Mouse (Mus musculus): ENCODE results near the gene Tns2. TPM values are rescaled to one million over a fixed set of nuclear protein-coding genes. Genes with fewer than 3 reads are reported as not detected.

Gene Tns2
- polyA plus RNA-seq, 1 experiment from 2014 or later, result 54.5 TPM

GRCm38 (mm10) chr15:102114651-102115260 is 14.5 kb downstream of the Tns2 start:
- no peak overlapping the region for H3K4me3 ChIP-seq
- H3K27ac ChIP-seq, result no peak overlapping the region
- ATAC-seq (ENCODE audit: borderline replicate concordance, extremely low read depth, low FRiP score, low TSS enrichment), result no peak
- peaks cover 29% of the 10 kb centered on the region for H3K4me1 ChIP-seq
- peaks cover 91% of the 10 kb centered on the region for H3K36me3 ChIP-seq
- H3K9me3 ChIP-seq, result no peaks in the 10 kb centered on the region
- H3K4me2 ChIP-seq, result no peak overlapping the region
- no peak overlapping the region for H3K9ac ChIP-seq
- no peaks in the 10 kb centered on the region for H3K27me3 ChIP-seq
- WGBS, result 80% methylated on average over 7 of the region's 7 CpGs

- WGBS, result 74% methylated on average over 9 of the region's 9 CpGs
- H3K36me3 ChIP-seq, result peaks cover 81% of the 10 kb centered on the region
- peak overlapping the region; percentile 32 for H3K27ac ChIP-seq
- peaks cover 29% of the 10 kb centered on the region for H3K4me1 ChIP-seq
- H3K9ac ChIP-seq, result no peak overlapping the region
- no peaks in the 10 kb centered on the region for H3K9me3 ChIP-seq
- no peak for ATAC-seq (ENCODE audit: borderline replicate concordance, extremely low read depth, low FRiP score, low TSS enrichment)
- no peak overlapping the region for H3K4me3 ChIP-seq
- no peaks in the 10 kb centered on the region for H3K27me3 ChIP-seq
- H3K4me2 ChIP-seq, result no peak overlapping the region
These were observed 15.6 kb downstream of the Tns2 start for GRCm38 (mm10) chr15:102115731-102116231.

GRCm38 (mm10) chr15:102116753-102117415 is 16.7 kb downstream of the Tns2 start:
- Histone ChIP-seq H3K4me1 (peaks cover 29% of the 10 kb centered on the region), H3K4me2 (no peak overlapping the region), H3K27me3 (no peaks in the 10 kb centered on the region), H3K9me3 (no peaks in the 10 kb centered on the region), H3K4me3 (no peak overlapping the region), H3K27ac (peak overlapping the region; percentile 32), H3K36me3 (peaks cover 71% of the 10 kb centered on the region), H3K9ac (no peak overlapping the region)
- peak; percentile 28; the same call in 1 of the 2 replicates for ATAC-seq (ENCODE audit: borderline replicate concordance, extremely low read depth, low FRiP score, low TSS enrichment)
- 62% methylated on average over 11 of the region's 11 CpGs for WGBS

- Histone ChIP-seq H3K9ac (no peak overlapping the region), H3K4me1 (peaks cover 29% of the 10 kb centered on the region), H3K27ac (peak overlapping the region; percentile 32), H3K36me3 (peaks cover 68% of the 10 kb centered on the region), H3K4me3 (no peak overlapping the region), H3K27me3 (no peaks in the 10 kb centered on the region), H3K4me2 (no peak overlapping the region), H3K9me3 (no peaks in the 10 kb centered on the region)
- WGBS, result 64% methylated on average over 19 of the region's 19 CpGs
- peak; percentile 31; the same call in 1 of the 2 replicates for ATAC-seq (ENCODE audit: borderline replicate concordance, extremely low read depth, low FRiP score, low TSS enrichment)
These were observed 17.5 kb downstream of the Tns2 start for GRCm38 (mm10) chr15:102117461-102118443.

- no peaks in the 10 kb centered on the region for H3K9me3 ChIP-seq
- peaks cover 29% of the 10 kb centered on the region for H3K4me1 ChIP-seq
- H3K36me3 ChIP-seq, result peaks cover 61% of the 10 kb centered on the region
- H3K27ac ChIP-seq, result no peak overlapping the region
- WGBS, result 86% methylated on average over 4 of the region's 4 CpGs
- H3K27me3 ChIP-seq, result no peaks in the 10 kb centered on the region
- no peak overlapping the region for H3K4me3 ChIP-seq
- H3K4me2 ChIP-seq, result no peak overlapping the region
- ATAC-seq (ENCODE audit: borderline replicate concordance, extremely low read depth, low FRiP score, low TSS enrichment), result no peak
- no peak overlapping the region for H3K9ac ChIP-seq
These were observed 18.4 kb downstream of the Tns2 start for GRCm38 (mm10) chr15:102118591-102118990.

GRCm38 (mm10) chr15:102119121-102119830 is 19.1 kb downstream of the Tns2 start:
- ATAC-seq (ENCODE audit: borderline replicate concordance, extremely low read depth, low FRiP score, low TSS enrichment), result no peak
- peaks cover 55% of the 10 kb centered on the region for H3K36me3 ChIP-seq
- 70% methylated on average over 8 of the region's 8 CpGs for WGBS

GRCm38 (mm10) chr15:102119831-102120170 is 19.6 kb downstream of the Tns2 start:
- H3K4me2 ChIP-seq, result no peak overlapping the region
- H3K36me3 ChIP-seq, result peaks cover 50% of the 10 kb centered on the region
- H3K4me1 ChIP-seq, result peaks cover 29% of the 10 kb centered on the region

More at GRCm38 (mm10) chr15:102119121-102119830, 19.1 kb downstream of the Tns2 start:
- Histone ChIP-seq H3K4me2 (no peak overlapping the region), H3K27ac (no peak overlapping the region), H3K4me1 (peaks cover 29% of the 10 kb centered on the region), H3K9me3 (no peaks in the 10 kb centered on the region), H3K9ac (no peak overlapping the region), H3K27me3 (no peaks in the 10 kb centered on the region), H3K4me3 (no peak overlapping the region)

GRCm38 (mm10) chr15:102120530-102120929 is 20.3 kb downstream of the Tns2 start:
- no peak overlapping the region for H3K9ac ChIP-seq
- no peaks in the 10 kb centered on the region for H3K27me3 ChIP-seq
- H3K36me3 ChIP-seq, result peaks cover 48% of the 10 kb centered on the region
- no peak overlapping the region for H3K4me3 ChIP-seq
- no peak overlapping the region for H3K4me2 ChIP-seq
- H3K9me3 ChIP-seq, result no peaks in the 10 kb centered on the region
- peaks cover 27% of the 10 kb centered on the region for H3K4me1 ChIP-seq
- 83% methylated on average over 5 of the region's 5 CpGs for WGBS
- ATAC-seq (ENCODE audit: borderline replicate concordance, extremely low read depth, low FRiP score, low TSS enrichment), result no peak
- H3K27ac ChIP-seq, result no peak overlapping the region

More at GRCm38 (mm10) chr15:102119831-102120170, 19.6 kb downstream of the Tns2 start:
- Histone ChIP-seq H3K4me3 (no peak overlapping the region), H3K27me3 (no peaks in the 10 kb centered on the region), H3K9me3 (no peaks in the 10 kb centered on the region), H3K9ac (no peak overlapping the region), H3K27ac (no peak overlapping the region)
- 74% methylated on average over 2 of the region's 2 CpGs for WGBS
- no peak for ATAC-seq (ENCODE audit: borderline replicate concordance, extremely low read depth, low FRiP score, low TSS enrichment)

GRCm38 (mm10) chr15:102126303-102126702 is 26.1 kb downstream of the Tns2 start:
- Histone ChIP-seq H3K27me3 (no peaks in the 10 kb centered on the region), H3K9ac (no peak overlapping the region), H3K9me3 (no peaks in the 10 kb centered on the region), H3K36me3 (peaks cover 45% of the 10 kb centered on the region), H3K4me2 (no peak overlapping the region), H3K4me3 (no peak overlapping the region), H3K27ac (0 out of 2 replicates have a peak overlapping the region, but pooled peaks have one; percentile 2), H3K4me1 (no peaks in the 10 kb centered on the region; the same call in 1 of the 2 replicates)
- ATAC-seq (ENCODE audit: borderline replicate concordance, extremely low read depth, low FRiP score, low TSS enrichment), result 0 out of 2 replicates have a peak, but pooled peaks have one; percentile 39
- WGBS, result 31% methylated on average over 2 of the region's 2 CpGs

- Histone ChIP-seq H3K9ac (no peak overlapping the region), H3K4me3 (no peak overlapping the region), H3K27ac (no peak overlapping the region), H3K4me2 (no peak overlapping the region), H3K4me1 (peaks cover 19% of the 10 kb centered on the region), H3K9me3 (no peaks in the 10 kb centered on the region), H3K36me3 (peaks cover 41% of the 10 kb centered on the region), H3K27me3 (no peaks in the 10 kb centered on the region)
- WGBS, result 67% methylated on average over 9 of the region's 9 CpGs
- no peak for ATAC-seq (ENCODE audit: borderline replicate concordance, extremely low read depth, low FRiP score, low TSS enrichment)
These were observed 33.1 kb downstream of the Tns2 start for GRCm38 (mm10) chr15:102133314-102133713.

GRCm38 (mm10) chr15:102134709-102135108 is 34.5 kb downstream of the Tns2 start:
- WGBS, result 66% methylated on average over 2 of the region's 2 CpGs
- Histone ChIP-seq H3K27me3 (no peaks in the 10 kb centered on the region), H3K27ac (no peak overlapping the region), H3K4me3 (no peak overlapping the region), H3K4me2 (peak overlapping the region; percentile 85), H3K36me3 (peaks cover 29% of the 10 kb centered on the region), H3K9me3 (no peaks in the 10 kb centered on the region), H3K9ac (no peak overlapping the region), H3K4me1 (peaks cover 19% of the 10 kb centered on the region)
- ATAC-seq (ENCODE audit: borderline replicate concordance, extremely low read depth, low FRiP score, low TSS enrichment), result no peak
